Mouse (Mus musculus): ENCODE data around the gene Olfr92. TPM values are rescaled to one million over a fixed set of nuclear protein-coding genes. Genes with fewer than 3 reads are reported as not detected.

Gene Olfr92
- polyA plus RNA-seq, 1 experiment = not detected

DNA sequence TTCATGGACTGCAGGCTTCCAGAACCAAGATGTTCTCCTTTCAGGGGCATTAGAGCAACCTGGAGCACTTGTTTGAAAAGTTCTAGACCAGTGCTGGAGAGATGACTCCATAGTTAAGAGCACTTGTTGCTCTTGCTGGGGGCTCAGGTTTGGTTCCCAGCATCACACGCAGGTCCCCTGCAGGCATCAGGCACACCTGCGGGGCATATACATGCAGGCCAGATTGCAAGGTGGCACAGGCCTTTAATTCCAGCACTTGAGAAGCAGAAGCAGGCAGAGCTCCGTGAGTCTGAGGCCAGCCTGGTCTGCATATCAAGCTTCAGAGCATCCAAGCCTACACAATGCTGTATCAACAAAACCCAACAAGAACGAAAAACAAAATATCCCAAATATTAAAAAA is 38.2 kb downstream of the Olfr92 start:
- Histone ChIP-seq H3K27ac (ENCODE audit: insufficient read depth, low read depth, low read length) (no peak overlapping the region), H3K4me1 (ENCODE audit: control insufficient read depth, insufficient read depth, low read length) (peaks cover 3% of the 10 kb centered on the region; the same call in 1 of the 2 replicates), H3K4me3 (ENCODE audit: insufficient read depth, low read depth, low read length) (no peak overlapping the region)
- WGBS = 89% methylated on average over 4 of the region's 4 CpGs
- TF ChIP-seq CTCF (IDR thresholded peaks at IDR 0.05; ENCODE audit: insufficient read depth, low read depth, low read length) = no peak
- TF ChIP-seq POLR2A (IDR thresholded peaks at IDR 0.05; ENCODE audit: insufficient read depth, low read depth, low read length) = no peak

DNA sequence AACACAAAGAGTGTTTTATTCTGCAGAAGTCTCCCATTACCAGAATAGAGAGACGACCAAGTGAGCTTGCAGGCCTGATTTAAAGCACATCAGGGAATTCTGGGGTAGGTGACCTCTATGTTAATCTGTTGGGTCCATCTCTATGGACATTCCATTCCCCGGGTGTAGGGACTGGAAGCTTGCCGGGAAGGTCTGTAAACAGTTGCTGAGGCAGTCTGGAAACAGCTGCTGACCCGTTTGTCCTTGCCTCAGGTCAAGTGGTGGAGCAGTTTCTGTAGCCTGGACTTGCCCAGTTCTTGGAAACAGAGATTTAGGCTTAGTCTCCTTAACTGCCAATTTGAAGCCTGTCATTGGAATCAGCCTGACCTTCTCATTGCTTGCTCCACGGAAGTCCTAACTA is 39.8 kb downstream of the Olfr92 start:
- H3K4me1 ChIP-seq (ENCODE audit: control insufficient read depth, insufficient read depth, low read length) = peaks cover 5% of the 10 kb centered on the region
- H3K27ac ChIP-seq (ENCODE audit: insufficient read depth, low read depth, low read length) = no peak overlapping the region
- 34% methylated on average over 5 of the region's 5 CpGs for WGBS

DNA sequence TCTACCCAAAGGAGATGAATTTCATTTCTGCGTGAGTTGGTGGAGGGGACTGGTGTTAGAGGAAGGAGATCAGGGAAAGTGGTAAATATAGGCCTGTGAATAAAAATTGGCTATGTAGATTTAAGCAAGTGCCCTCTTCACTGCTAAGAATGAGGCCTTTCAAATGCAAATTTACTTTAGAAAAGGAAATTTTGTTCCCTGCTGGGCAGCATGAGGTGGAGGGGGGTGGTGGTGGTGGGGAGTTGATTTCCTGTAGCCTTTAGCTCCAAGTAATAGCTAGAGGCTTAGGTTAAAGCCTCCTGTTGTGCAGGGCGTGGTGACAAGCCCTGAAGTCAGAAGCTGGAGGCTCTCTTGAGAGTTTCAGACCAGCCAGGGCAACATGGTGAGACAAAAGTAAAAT is 40.9 kb downstream of the Olfr92 start:
- Histone ChIP-seq H3K27ac (ENCODE audit: insufficient read depth, low read depth, low read length) (no peak overlapping the region), H3K4me1 (ENCODE audit: control insufficient read depth, insufficient read depth, low read length) (peaks cover 9% of the 10 kb centered on the region), H3K4me3 (ENCODE audit: insufficient read depth, low read depth, low read length) (no peak overlapping the region)
- WGBS = 15% methylated on average over 2 of the region's 2 CpGs
- TF ChIP-seq POLR2A (IDR thresholded peaks at IDR 0.05; ENCODE audit: insufficient read depth, low read depth, low read length) = no peak
- TF ChIP-seq CTCF (IDR thresholded peaks at IDR 0.05; ENCODE audit: insufficient read depth, low read depth, low read length) = no peak

More for the DNA sequence above, 39.8 kb downstream of the Olfr92 start:
- TF ChIP-seq POLR2A (IDR thresholded peaks at IDR 0.05; ENCODE audit: insufficient read depth, low read depth, low read length) = no peak
- TF ChIP-seq CTCF (IDR thresholded peaks at IDR 0.05; ENCODE audit: insufficient read depth, low read depth, low read length) = no peak
- no peak overlapping the region for H3K4me3 ChIP-seq (ENCODE audit: insufficient read depth, low read depth, low read length)

DNA sequence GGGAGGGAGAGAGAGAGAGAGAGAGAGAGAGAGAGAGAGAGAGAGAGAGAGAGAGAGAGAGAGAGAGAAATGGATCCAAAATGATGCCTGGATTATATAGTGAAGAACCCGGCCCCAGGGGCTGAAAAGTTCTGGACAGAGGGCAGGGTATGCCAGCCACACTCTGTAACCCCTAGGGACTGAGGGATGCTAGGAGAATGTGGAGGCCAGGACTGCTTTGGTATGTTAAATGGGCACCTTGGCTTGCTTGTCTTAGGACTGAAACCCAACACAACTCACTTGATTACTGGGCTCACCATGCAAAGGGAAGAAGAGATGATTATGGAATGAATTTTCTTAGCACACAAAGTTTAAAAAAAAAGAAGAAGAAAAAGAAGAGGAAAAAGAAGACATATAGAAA is 41.7 kb downstream of the Olfr92 start:
- Histone ChIP-seq H3K4me3 (ENCODE audit: insufficient read depth, low read depth, low read length) (no peak overlapping the region), H3K27ac (ENCODE audit: insufficient read depth, low read depth, low read length) (no peak overlapping the region), H3K4me1 (ENCODE audit: control insufficient read depth, insufficient read depth, low read length) (peaks cover 12% of the 10 kb centered on the region)
- WGBS = 38% methylated on average over 1 of the region's 1 CpGs
- TF ChIP-seq POLR2A (IDR thresholded peaks at IDR 0.05; ENCODE audit: insufficient read depth, low read depth, low read length) (no peak), CTCF (IDR thresholded peaks at IDR 0.05; ENCODE audit: insufficient read depth, low read depth, low read length) (no peak)

DNA sequence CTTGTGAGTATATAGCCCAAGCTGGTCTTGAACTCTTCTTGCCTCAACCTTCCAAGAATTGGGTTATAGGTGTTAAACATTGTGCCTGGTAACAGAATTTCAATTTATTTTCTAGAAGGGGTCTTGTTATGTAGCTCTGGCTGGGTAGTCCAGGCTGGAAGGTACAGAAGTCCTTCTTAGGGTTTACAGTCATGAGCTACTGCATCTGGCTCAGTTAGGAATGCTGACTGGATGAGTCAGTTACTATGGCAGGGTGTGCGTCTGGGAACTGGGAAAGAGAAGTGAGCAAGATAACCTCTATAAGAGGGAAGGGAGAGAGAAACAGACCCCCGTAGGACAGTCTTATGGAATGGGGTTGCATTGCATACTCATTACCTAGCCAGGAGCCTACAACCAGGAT is 44.1 kb downstream of the Olfr92 start:
- 64% methylated on average over 2 of the region's 2 CpGs for WGBS
- H3K4me3 ChIP-seq (ENCODE audit: insufficient read depth, low read depth, low read length) = no peak overlapping the region
- TF ChIP-seq CTCF (IDR thresholded peaks at IDR 0.05; ENCODE audit: insufficient read depth, low read depth, low read length) (no peak), POLR2A (IDR thresholded peaks at IDR 0.05; ENCODE audit: insufficient read depth, low read depth, low read length) (no peak)

DNA sequence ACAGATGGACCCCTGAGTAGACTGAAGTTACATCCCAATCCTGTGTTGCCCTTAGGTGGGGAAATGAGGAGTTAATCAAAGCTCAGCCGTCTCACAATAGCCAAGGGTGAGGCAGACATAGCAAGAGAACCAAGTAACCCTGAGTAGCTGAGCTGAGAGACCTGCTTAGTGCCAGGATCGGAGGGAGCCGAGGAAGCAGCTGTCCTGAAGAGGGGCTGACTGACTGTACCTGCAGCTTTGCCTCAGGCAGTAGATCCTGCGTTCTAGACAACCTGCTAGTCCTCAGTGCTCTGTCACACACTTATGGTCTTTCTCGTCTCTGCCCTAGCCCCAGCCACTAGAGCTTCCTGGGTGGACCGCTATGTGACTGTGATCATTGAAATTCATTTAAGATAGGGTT is 44.7 kb downstream of the Olfr92 start:
- H3K27ac ChIP-seq (ENCODE audit: insufficient read depth, low read depth, low read length) = no peak overlapping the region
- WGBS = 81% methylated on average over 6 of the region's 6 CpGs
- peaks cover 25% of the 10 kb centered on the region for H3K4me1 ChIP-seq (ENCODE audit: control insufficient read depth, insufficient read depth, low read length)
- TF ChIP-seq CTCF (IDR thresholded peaks at IDR 0.05; ENCODE audit: insufficient read depth, low read depth, low read length) (no peak), POLR2A (IDR thresholded peaks at IDR 0.05; ENCODE audit: insufficient read depth, low read depth, low read length) (no peak)
- no peak overlapping the region for H3K4me3 ChIP-seq (ENCODE audit: insufficient read depth, low read depth, low read length)

More for the DNA sequence above, 44.1 kb downstream of the Olfr92 start:
- H3K27ac ChIP-seq (ENCODE audit: insufficient read depth, low read depth, low read length) = no peak overlapping the region
- H3K4me1 ChIP-seq (ENCODE audit: control insufficient read depth, insufficient read depth, low read length) = peaks cover 23% of the 10 kb centered on the region

DNA sequence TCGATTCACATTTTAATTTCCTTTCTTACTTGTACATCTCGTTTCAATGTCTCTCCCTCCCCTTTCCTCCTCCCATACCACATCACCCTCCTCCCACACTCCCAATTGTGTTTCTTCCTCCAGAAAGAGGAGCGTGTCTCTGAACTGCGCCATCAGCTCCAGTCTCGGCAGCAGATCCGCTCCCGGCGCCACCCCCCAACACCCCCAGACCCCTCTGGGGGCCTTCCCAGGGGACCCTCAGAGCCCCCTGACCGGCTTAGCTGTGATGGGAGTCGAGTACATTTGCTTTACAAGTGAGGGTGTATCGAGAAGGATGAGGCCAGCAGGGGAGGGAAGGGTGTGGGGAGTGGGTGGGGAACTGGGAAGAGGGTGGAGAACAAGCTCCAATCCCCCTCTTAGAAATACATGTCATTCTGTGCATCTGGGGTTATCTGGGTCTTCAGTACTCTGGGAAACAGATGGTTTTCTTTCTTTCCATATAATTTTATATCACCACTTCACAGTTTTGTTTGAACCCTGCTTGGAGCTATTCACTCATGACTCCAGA is 47.1 kb downstream of the Olfr92 start:
- peak overlapping the region; percentile 89 for H3K27ac ChIP-seq (ENCODE audit: insufficient read depth, low read depth, low read length)
- H3K4me1 ChIP-seq (ENCODE audit: control insufficient read depth, insufficient read depth, low read length) = peaks cover 37% of the 10 kb centered on the region
- 12% methylated on average over 11 of the region's 11 CpGs for WGBS
- TF ChIP-seq CTCF (IDR thresholded peaks at IDR 0.05; ENCODE audit: insufficient read depth, low read depth, low read length) (no peak), POLR2A (IDR thresholded peaks at IDR 0.05; ENCODE audit: insufficient read depth, low read depth, low read length) (no peak)
- H3K4me3 ChIP-seq (ENCODE audit: insufficient read depth, low read depth, low read length) = no peak overlapping the region

DNA sequence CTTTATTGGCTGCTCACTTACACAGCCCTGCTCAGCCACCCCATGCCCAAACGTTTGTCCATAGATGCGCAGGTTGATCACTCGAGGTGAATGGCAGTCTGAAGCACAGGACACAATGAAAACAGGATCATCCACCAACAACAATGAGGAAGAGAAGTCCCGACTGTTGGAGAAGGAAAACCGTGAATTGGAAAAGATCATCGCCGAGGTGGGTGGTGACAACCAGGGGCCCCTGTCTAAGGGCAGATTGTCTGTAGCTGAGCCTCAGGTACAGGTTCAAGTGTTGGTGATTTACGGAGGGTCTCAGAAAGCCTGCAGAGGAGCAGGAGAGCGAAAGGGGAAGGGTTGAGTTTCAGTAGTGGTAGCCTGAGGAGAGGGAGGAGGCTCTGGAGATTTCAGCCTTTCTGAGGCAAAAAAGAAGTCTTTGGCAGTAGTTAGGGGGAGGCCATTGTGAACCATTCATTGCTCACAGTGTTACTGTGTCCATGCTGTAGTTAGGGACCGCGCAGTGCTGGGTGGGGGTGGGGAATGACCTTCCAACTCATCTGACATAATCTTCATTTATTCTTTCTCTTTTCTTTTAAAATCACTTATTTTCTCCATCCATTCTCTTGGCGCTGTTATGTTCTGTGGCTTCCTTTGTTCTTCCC is 47.7 kb downstream of the Olfr92 start:
- Histone ChIP-seq H3K4me1 (ENCODE audit: control insufficient read depth, insufficient read depth, low read length) (peaks cover 43% of the 10 kb centered on the region), H3K27ac (ENCODE audit: insufficient read depth, low read depth, low read length) (peak overlapping the region; percentile 89), H3K4me3 (ENCODE audit: insufficient read depth, low read depth, low read length) (no peak overlapping the region)
- WGBS = 36% methylated on average over 12 of the region's 12 CpGs
- TF ChIP-seq POLR2A (IDR thresholded peaks at IDR 0.05; ENCODE audit: insufficient read depth, low read depth, low read length) (no peak), CTCF (IDR thresholded peaks at IDR 0.05; ENCODE audit: insufficient read depth, low read depth, low read length) (no peak)

DNA sequence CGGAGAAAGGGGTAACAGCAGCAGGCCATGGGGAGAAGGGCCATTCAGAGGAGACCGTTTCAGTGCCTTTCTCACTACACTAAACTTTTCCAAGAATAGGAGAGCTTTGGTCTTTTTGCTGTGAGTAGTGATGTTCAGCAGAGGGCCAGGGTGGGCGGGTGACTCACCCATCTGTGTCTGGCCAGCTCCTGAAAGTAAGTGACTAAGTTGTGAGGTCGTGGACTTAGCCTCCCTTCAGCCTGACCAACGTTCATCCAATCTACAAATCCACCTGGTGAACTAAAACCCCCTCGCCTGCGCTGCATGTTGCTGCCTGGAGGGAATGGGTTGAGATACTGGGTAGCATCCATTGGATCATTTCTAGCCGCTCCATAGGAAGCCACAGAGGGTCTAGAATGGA is 49.8 kb downstream of the Olfr92 start:
- peaks cover 44% of the 10 kb centered on the region for H3K4me1 ChIP-seq (ENCODE audit: control insufficient read depth, insufficient read depth, low read length)
- 53% methylated on average over 8 of the region's 8 CpGs for WGBS
- no peak overlapping the region for H3K4me3 ChIP-seq (ENCODE audit: insufficient read depth, low read depth, low read length)
- 0 out of 2 replicates have a peak overlapping the region, but pooled peaks have one; percentile 25 for H3K27ac ChIP-seq (ENCODE audit: insufficient read depth, low read depth, low read length)
- TF ChIP-seq POLR2A (IDR thresholded peaks at IDR 0.05; ENCODE audit: insufficient read depth, low read depth, low read length) = no peak
- TF ChIP-seq CTCF (IDR thresholded peaks at IDR 0.05; ENCODE audit: insufficient read depth, low read depth, low read length) = no peak
